Mouse (Mus musculus) ES-Bruce4 (cell line): ENCODE measurements around the gene Fkbp5.

Experiments
- CTCF ChIP-seq: IDR thresholded peaks from one replicate; pipeline ENCODE4 v1.8.1; 2011; ENCODE audit warnings: low read depth, low read length
- EP300 ChIP-seq: IDR thresholded peaks from 2 replicates; pipeline ENCODE4 v1.6.1; 2011; ENCODE audit warnings: low read depth, low read length; ENCODE audit not compliant: insufficient read depth
- POLR2A ChIP-seq: IDR thresholded peaks from one replicate; pipeline ENCODE4 v1.8.1; 2011; ENCODE audit warnings: low read length; ENCODE audit not compliant: insufficient read depth

GRCm38 (mm10) chr17:28446820-28447168 lies 70.5 kb downstream of the Fkbp5 start:
- TF ChIP-seq CTCF = no peak
- TF ChIP-seq POLR2A = no peak
- no peak for TF ChIP-seq EP300
